ENCODE assay signal across 18 mouse cellular contexts in genomic region chr3:63563057-63563456, GRCm38 (mm10).
"Had no signal": no experiment of that assay in that cellular context is flagged by ENCODE, and none has a peak within 500 bp of the region (broad histone marks: within the 10 kb centered on the region; RNA-seq: fewer than 3 reads in every experiment).

No protein-coding gene starts in this region.

- H3K9me3 ChIP-seq: kidney, embryonic 15.5 days; liver, embryonic 13.5 days; midbrain, embryonic 12.5 days; midbrain, embryonic 15.5 days; neural tube, embryonic 13.5 days had no signal

- H3K9ac ChIP-seq: kidney, embryonic 15.5 days; liver, embryonic 13.5 days; midbrain, embryonic 12.5 days; midbrain, embryonic 15.5 days; neural tube, embryonic 13.5 days had no signal

- H3K27ac ChIP-seq: layer of hippocampus, adult 2 months; liver, embryonic 13.5 days; midbrain, embryonic 12.5 days; midbrain, embryonic 15.5 days; neural tube, embryonic 13.5 days had no signal

- H3K4me3 ChIP-seq: kidney, embryonic 15.5 days; layer of hippocampus, adult 2 months; liver, embryonic 13.5 days; midbrain, embryonic 12.5 days; midbrain, embryonic 15.5 days; myocyte; neural tube, embryonic 13.5 days had no signal

- H3K4me2 ChIP-seq: kidney, embryonic 15.5 days; liver, embryonic 13.5 days; midbrain, embryonic 12.5 days; midbrain, embryonic 15.5 days; neural tube, embryonic 13.5 days had no signal

- DNase-seq: kidney, adult 18-20 months; kidney, postnatal 14 days; kidney, postnatal 4 days; layer of hippocampus, adult 9-11 months; liver, embryonic 13.5 days; lung, adult 2 months; lung, postnatal 14 days; lung, postnatal 4 days; right cerebral cortex, postnatal 25 days; thymus, adult 18-20 months; thymus, postnatal 14 days; thymus, postnatal 4 days had no signal

- H3K27me3 ChIP-seq: kidney, embryonic 15.5 days; liver, embryonic 13.5 days; midbrain, embryonic 15.5 days; neural tube, embryonic 13.5 days had no signal

- H3K36me3 ChIP-seq: kidney, embryonic 15.5 days; liver, embryonic 13.5 days; midbrain, embryonic 12.5 days; midbrain, embryonic 15.5 days; neural tube, embryonic 13.5 days had no signal

- ATAC-seq: midbrain, embryonic 15.5 days had no signal

- H3K4me1 ChIP-seq: liver, embryonic 13.5 days; midbrain, embryonic 15.5 days; neural tube, embryonic 13.5 days had no signal
